Mouse (Mus musculus): ENCODE results near the gene Adcy7.
A peak's percentile ranks its signal among the peaks of the same experiment; 100 is the strongest.

Adcy7 gene

GRCm38 (mm10) chr8:88272231-88273050, at the start of gene Adcy7:
TSS of gene Adcy7 (plus strand) at chr8:88272403.
- DNase-seq (ENCODE audit: low read depth, low spot score), result peak; percentile 27

GRCm38 (mm10) chr8:88225358-88225757, 46.8 kb upstream of the Adcy7 start:
- peak; percentile 63 for DNase-seq (ENCODE audit: low read depth, low spot score)

DNA sequence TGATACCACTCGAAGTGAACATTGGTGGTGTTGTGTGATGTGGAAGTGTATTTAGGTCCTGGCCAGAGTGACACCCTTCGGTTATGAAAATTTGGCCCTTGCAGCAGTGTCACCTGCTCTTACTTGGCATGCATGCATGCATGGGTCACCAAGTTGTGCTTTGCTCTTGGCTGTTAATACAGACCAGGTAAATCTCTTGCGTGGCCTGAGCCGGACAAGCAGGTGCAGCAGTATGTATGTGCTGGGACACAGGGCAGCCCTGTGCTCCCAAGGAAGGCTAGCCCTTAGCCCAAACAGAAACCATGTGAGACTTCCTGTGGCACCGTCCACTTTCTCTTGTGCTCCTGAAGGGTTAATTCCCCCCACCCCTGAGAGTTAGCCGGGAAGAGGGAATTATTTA, 44.4 kb upstream of the Adcy7 start:
- no peak for DNase-seq (ENCODE audit: low read depth, low spot score)

DNA sequence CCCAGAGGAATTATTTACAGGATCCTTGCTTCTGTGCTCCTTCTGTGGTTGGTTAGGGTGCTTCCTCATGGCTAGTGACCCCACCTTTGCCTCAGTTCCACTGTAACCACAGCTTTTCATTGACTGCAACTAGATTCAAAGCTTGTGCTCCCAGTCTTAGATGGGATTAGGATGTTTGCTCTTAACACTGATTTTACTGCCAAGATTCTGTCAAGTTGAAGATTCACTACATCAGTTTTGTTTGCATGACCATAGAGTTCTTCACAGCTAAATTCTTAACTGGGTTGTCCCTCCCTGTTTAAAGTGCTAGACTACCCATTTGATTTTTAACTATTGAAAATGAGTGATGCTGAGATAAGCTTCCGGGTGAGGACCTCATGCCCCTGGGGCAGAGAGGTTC, 43.9 kb upstream of the Adcy7 start:
- no peak for DNase-seq (ENCODE audit: low read depth, low spot score)

DNA sequence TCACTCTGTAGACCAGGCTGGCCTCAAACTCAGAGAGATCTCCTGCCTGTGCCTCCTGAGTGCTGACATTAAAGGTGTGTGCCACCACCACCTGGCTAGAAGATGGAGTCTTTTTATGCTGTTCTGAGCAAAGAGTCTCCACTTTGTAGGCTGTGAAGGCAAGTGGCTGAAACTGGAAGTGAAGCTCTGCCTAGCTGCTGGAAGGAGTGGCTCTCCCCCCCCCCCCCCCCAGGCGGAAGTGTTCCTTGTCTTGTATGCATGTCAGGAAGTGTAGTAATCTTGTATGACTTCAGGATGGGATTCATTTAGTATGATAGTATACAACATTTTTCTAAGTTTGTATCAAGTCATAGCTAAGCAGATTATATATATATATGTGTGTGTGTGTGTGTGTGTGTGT, 43.4 kb upstream of the Adcy7 start:
- no peak for DNase-seq (ENCODE audit: low read depth, low spot score)

DNA sequence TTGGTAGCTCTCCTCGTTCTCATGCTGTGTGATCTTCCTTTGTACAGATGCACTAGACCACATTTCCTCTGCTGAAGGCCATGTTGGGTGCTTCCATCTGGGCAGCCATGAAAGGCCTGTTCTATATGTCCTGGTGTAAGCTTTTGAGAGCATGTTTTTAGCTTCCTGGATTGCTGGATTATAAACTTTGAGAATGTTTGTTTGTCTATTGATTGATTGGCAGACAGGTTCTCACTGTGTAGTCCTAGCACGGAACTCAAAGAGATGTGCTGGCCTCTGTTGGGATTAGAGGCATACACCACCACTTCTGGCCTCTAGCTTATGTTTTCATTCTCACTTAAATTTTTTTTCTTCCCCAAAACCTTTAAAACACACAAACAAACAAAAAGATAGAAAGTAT, 35.5 kb upstream of the Adcy7 start:
- no peak for DNase-seq (ENCODE audit: low read depth, low spot score)

GRCm38 (mm10) chr8:88237606-88238005, 34.6 kb upstream of the Adcy7 start:
- DNase-seq (ENCODE audit: low read depth, low spot score), result no peak

- DNase-seq (ENCODE audit: low read depth, low spot score), result peak; percentile 61
Measured at GRCm38 (mm10) chr8:88239277-88239676, 32.9 kb upstream of the Adcy7 start.

DNA sequence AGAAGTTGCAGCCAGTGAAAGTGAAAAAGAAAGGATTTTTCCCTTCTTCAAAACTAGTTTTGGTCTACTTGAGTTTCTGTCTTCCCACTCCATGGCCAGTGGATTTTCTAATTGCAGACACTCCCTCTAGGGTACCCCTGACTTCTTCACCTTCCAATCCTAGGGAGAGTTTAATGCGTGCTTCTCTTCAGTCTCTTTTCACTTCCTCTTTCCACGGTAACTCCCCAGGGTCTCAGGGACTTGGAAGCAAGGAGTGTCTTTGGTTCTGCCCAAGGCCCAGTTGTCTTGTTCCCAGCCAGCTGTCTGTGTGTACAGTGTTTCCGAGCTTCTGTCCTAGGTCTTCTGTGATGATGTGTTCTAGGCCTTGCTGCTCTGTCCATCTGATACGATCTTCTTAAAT, 30.3 kb upstream of the Adcy7 start:
- no peak for DNase-seq (ENCODE audit: low read depth, low spot score)

GRCm38 (mm10) chr8:88244298-88244697, 27.9 kb upstream of the Adcy7 start:
- DNase-seq (ENCODE audit: low read depth, low spot score), result peak; percentile 72

DNA sequence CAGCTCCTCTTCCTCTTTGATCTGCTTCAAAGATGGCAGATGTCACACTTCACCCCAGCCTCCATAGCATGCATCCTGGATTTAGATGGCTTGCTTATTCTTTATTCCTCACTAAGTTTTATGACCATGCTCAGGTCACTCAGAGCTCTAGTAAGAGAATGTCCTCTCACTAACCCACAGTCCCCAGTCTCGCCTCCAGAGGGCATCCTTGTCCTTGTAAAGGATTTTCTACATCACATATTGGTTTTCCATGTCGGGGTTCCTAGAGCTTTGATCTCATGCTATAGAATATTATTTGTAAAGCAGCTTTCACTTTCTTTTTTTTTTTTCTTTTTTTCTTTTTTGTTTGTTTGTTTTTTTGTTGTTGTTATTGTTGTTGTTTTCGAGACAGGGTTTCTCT, 19.4 kb upstream of the Adcy7 start:
- DNase-seq (ENCODE audit: low read depth, low spot score), result peak; percentile 33

DNA sequence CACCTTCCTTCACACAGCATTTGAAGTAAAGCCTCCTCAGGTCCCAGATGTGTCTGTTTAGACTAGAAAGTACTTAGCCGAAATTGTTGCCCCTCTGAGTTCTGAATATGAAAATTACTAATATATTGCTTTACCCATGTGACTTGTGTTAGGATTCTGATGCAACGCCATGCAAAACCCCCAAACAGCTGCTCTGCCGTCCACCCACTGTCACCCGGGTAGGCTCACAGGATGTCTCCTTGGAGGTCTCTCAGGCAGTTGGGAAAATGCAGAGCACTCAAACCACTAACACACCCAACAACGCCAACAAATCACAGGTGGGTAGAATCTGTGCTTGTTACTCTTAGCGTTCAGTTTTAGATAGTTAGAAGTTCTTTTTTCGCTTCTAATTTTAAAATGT, 17.2 kb upstream of the Adcy7 start:
- DNase-seq (ENCODE audit: low read depth, low spot score), result no peak

- no peak for DNase-seq (ENCODE audit: low read depth, low spot score)
Measured at GRCm38 (mm10) chr8:88258024-88258423, 14.2 kb upstream of the Adcy7 start.

DNA sequence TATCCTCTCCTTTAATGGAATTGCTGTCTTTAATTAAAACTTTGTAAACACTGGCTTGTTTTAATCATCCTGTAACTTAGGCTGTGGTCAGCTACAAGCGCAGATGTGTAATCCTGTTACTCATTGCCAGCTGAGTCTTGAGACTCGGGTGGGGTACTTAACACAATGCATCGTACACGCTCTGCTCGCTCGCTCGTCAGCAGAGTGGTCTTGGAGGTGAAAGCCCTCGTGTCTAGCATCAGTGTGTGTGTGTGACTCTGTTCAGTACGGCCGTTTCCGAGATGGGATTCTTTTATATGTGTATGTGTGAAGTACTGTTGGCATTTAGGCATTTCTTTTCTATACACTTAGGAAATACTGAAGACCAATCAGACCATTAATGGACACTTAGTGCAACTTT, 13.7 kb upstream of the Adcy7 start:
- DNase-seq (ENCODE audit: low read depth, low spot score), result no peak

DNA sequence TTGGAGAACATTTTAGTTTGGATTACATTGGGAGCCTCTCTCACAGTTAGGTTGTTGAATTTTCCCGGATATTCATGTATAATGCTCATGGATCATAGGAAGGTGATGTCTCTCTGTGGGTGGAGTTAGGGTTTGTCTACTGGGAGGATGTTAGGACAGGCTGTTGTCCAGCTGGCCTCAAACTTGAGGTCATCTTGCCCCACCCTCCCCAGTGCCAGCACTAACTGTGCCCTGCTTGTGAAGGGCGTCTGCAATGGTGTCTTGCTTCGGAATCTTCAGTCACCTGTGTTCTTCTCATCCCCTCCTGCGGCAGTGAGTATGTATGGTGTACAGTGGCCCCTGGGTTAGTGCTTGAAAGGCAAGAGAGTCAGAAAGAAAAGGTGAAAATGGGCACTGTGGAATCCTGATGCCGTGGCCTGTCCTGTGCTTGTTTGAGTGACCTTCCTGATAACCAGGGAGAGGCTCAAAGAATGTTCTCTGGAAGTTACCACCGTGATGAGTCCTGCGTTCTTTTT, 11.7 kb upstream of the Adcy7 start:
- no peak for DNase-seq (ENCODE audit: low read depth, low spot score)

DNA sequence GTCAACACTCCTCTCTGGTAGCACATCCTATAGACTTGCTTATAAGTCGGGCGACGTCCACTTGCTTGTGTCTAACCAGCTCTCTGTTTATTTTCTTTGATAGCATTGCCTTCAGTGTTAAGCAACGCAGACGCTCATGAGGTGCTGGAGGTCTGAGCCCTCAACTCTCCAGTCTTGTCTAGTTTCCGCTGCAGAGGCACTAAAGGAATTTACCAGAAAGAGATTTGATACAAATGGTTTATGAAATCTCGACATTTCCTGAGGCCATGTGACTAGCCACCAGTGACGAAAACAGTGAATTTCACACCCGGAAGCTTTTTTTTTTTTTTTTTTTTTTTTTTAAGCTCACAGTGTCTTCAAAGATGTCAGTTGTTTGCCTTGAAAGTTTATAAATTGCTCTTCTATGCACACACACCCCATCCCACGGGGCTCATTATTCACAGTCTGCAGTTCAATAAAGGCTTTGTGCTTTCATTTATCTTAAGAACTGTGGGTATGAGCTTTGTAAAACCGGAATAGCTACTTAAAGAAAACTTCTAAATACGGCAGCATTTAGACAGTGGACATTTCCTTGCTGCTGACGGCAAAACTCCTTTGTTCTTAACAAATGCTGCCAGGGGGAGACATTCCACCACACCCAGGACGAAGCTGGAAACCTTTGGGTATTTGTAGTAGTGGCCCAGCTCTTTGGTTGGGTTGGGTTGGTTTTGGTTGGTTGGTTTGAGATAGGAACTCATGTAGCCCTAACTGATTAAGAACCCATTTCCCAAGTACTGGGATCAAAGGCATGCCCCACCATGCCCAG, 9.2 kb upstream of the Adcy7 start:
- DNase-seq (ENCODE audit: low read depth, low spot score), result no peak

GRCm38 (mm10) chr8:88265511-88265910, 6.7 kb upstream of the Adcy7 start:
- DNase-seq (ENCODE audit: low read depth, low spot score), result peak; percentile 27

- peak; percentile 83 for DNase-seq (ENCODE audit: low read depth, low spot score)
Measured at GRCm38 (mm10) chr8:88266170-88266800, 5.9 kb upstream of the Adcy7 start.

DNA sequence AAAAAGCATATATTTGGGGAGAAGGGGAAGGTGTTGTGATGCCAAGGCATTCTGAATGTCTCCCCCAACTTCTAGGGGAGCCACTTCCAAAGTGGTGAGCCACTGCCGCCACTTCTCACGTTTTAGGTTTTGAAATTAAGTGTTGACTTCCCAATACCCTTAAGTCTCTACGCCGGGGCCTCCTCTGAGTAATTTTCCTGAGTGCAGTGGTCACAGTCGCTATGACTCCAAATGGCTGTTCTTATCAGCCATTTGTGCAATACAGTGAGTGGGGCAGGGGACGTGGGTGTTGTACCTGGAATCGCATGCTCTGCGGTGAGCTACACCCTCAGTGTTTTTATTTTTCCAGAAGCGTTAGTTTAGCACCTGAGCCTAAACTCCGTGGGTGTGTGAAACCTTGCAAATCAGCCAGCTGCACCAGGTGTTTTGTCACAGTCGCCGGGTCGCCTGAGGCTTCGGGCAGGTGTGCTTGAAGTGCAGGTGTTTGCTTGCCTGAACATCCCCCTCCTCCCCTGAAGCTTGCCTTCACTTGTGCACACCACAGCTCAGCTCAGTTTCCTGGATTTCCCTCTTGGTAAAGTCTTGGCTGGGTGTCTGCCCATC, 5.3 kb upstream of the Adcy7 start:
- DNase-seq (ENCODE audit: low read depth, low spot score), result no peak

GRCm38 (mm10) chr8:88269107-88269875, 2.9 kb upstream of the Adcy7 start:
- DNase-seq (ENCODE audit: low read depth, low spot score), result no peak

GRCm38 (mm10) chr8:88270086-88270485, 2.1 kb upstream of the Adcy7 start:
- DNase-seq (ENCODE audit: low read depth, low spot score), result no peak
